Mouse (Mus musculus) thymus, adult 2 months (tissue): ENCODE results near the gene Arhgap23. TPM values are rescaled to one million over a fixed set of nuclear protein-coding genes. Genes with fewer than 3 reads are reported as not detected.
A peak's percentile ranks its signal among the peaks of the same experiment; 100 is the strongest.

ENCODE experiments used
- DNase-seq: peaks from one replicate; pipeline ENCODE4 v3.0.0; 2021
- H3K27ac ChIP-seq: fragments of 200-500 bp; 2 replicates; pipeline ENCODE4 v1.5.1; 2012; ENCODE audit warnings: low read length, control low read depth; ENCODE audit not compliant: control insufficient read depth, insufficient read depth
- H3K27me3 ChIP-seq: fragments of 200-500 bp; 2 replicates; pipeline ENCODE4 v1.6.1; 2012; ENCODE audit warnings: mild to moderate bottlenecking, low read length, moderate library complexity, mixed read lengths; ENCODE audit not compliant: control insufficient read depth, insufficient read depth
- H3K36me3 ChIP-seq: fragments of 200-500 bp; 2 replicates; pipeline ENCODE4 v1.6.1; 2012; ENCODE audit warnings: mild to moderate bottlenecking, low read length, moderate library complexity; ENCODE audit not compliant: control insufficient read depth, insufficient read depth
- H3K4me1 ChIP-seq: fragments of 200-500 bp; replicated peaks from 2 replicates; pipeline ENCODE4 v1.6.1; 2012; ENCODE audit warnings: low read length; ENCODE audit not compliant: control insufficient read depth, insufficient read depth
- H3K4me3 ChIP-seq: fragments of 200-500 bp; 2 replicates; pipeline ENCODE4 v1.5.1; 2012; ENCODE audit warnings: mild to moderate bottlenecking, low read length, control low read depth, moderate library complexity; ENCODE audit not compliant: control insufficient read depth, insufficient read depth
- CTCF ChIP-seq: fragments of 200-500 bp; IDR thresholded peaks from 2 replicates; pipeline ENCODE4 v1.5.1; 2012; ENCODE audit warnings: mild to moderate bottlenecking, control low read depth, low read length, moderate library complexity, borderline replicate concordance; ENCODE audit not compliant: control insufficient read depth, poor library complexity, insufficient read depth; ENCODE audit errors: extremely low read depth
- POLR2A ChIP-seq: fragments of 200-500 bp; IDR thresholded peaks from 2 replicates; pipeline ENCODE4 v1.6.1; 2012; ENCODE audit warnings: mild to moderate bottlenecking, low read length, control low read depth, moderate library complexity; ENCODE audit not compliant: control insufficient read depth, poor library complexity, insufficient read depth; ENCODE audit errors: extremely low read depth
- WGBS: fragments of 180-500 bp; shearing (Covaris S2); methylation state at CpG from one replicate; pipeline ENCODE4 v1.1.7; 2018; 5-methylcytosine and 5-hydroxymethylcytosine counted together
- polyA plus RNA-seq: library from polyadenylated mRNA; depleted of rRNA; stranded (reverse); fragments of >200 nt; gene quantifications from 2 replicates; pipeline ENCODE4 v1.2.3, GENCODE M21; 2012

Gene Arhgap23
- polyA plus RNA-seq, 1 experiment = 13.3 TPM

GRCm38 (mm10) chr11:97479085-97479484, 63.8 kb downstream of the Arhgap23 start:
- Histone ChIP-seq H3K27me3 (no peaks in the 10 kb centered on the region), H3K36me3 (no peaks in the 10 kb centered on the region), H3K4me3 (no peak overlapping the region), H3K27ac (no peak overlapping the region), H3K4me1 (no peaks in the 10 kb centered on the region)
- TF ChIP-seq CTCF (no peak), POLR2A (no peak)
- DNase-seq = no peak
- WGBS = 83% methylated on average over 10 of the region's 10 CpGs

- 95% methylated on average over 8 of the region's 8 CpGs for whole genome bisulfite sequencing
- TF ChIP-seq CTCF (no peak), POLR2A (no peak)
- DNase-seq = no peak
- no peaks in the 10 kb centered on the region for H3K27me3 ChIP-seq
- H3K4me3 ChIP-seq = no peak overlapping the region
- H3K4me1 ChIP-seq = no peaks in the 10 kb centered on the region
- H3K27ac ChIP-seq = no peak overlapping the region
- no peaks in the 10 kb centered on the region for H3K36me3 ChIP-seq
These were observed 64.5 kb downstream of the Arhgap23 start for GRCm38 (mm10) chr11:97479824-97480223.

- H3K36me3 ChIP-seq = no peaks in the 10 kb centered on the region
- WGBS = 85% methylated on average over 8 of the region's 8 CpGs
- peaks cover 4% of the 10 kb centered on the region; the same call in 1 of the 2 replicates for H3K4me1 ChIP-seq
- H3K27ac ChIP-seq = no peak overlapping the region
- H3K4me3 ChIP-seq = no peak overlapping the region
- no peak for DNase-seq
- H3K27me3 ChIP-seq = no peaks in the 10 kb centered on the region
- TF ChIP-seq CTCF (no peak), POLR2A (no peak)
These were observed 70.3 kb downstream of the Arhgap23 start for GRCm38 (mm10) chr11:97485661-97486060.

GRCm38 (mm10) chr11:97487656-97488055, 72.3 kb downstream of the Arhgap23 start:
- no peak for DNase-seq
- no peak for TF ChIP-seq POLR2A
- TF ChIP-seq CTCF = no peak
- H3K4me1 ChIP-seq = peaks cover 4% of the 10 kb centered on the region; the same call in 1 of the 2 replicates

GRCm38 (mm10) chr11:97489589-97490324, 74.4 kb downstream of the Arhgap23 start:
- no peak overlapping the region for H3K27ac ChIP-seq
- TF ChIP-seq POLR2A (no peak), CTCF (peak; percentile 95)
- H3K4me3 ChIP-seq = no peak overlapping the region
- H3K4me1 ChIP-seq = peaks cover 4% of the 10 kb centered on the region; the same call in 1 of the 2 replicates
- DNase-seq = peak; percentile 84
- no peaks in the 10 kb centered on the region for H3K36me3 ChIP-seq
- 53% methylated on average over 16 of the region's 16 CpGs for WGBS
- no peaks in the 10 kb centered on the region for H3K27me3 ChIP-seq

More at GRCm38 (mm10) chr11:97487656-97488055, 72.3 kb downstream of the Arhgap23 start:
- H3K36me3 ChIP-seq = no peaks in the 10 kb centered on the region
- H3K27ac ChIP-seq = no peak overlapping the region
- 33% methylated on average over 3 of the region's 3 CpGs for WGBS
- no peaks in the 10 kb centered on the region for H3K27me3 ChIP-seq
- H3K4me3 ChIP-seq = no peak overlapping the region

GRCm38 (mm10) chr11:97491640-97492039, 76.3 kb downstream of the Arhgap23 start:
- TF ChIP-seq POLR2A = no peak
- no peak for TF ChIP-seq CTCF
- WGBS = 96% methylated on average over 10 of the region's 10 CpGs
- H3K36me3 ChIP-seq = no peaks in the 10 kb centered on the region
- no peaks in the 10 kb centered on the region for H3K27me3 ChIP-seq
- DNase-seq = no peak
- peaks cover 4% of the 10 kb centered on the region for H3K4me1 ChIP-seq
- H3K4me3 ChIP-seq = no peak overlapping the region
- no peak overlapping the region for H3K27ac ChIP-seq

GRCm38 (mm10) chr11:97492836-97493235, 77.5 kb downstream of the Arhgap23 start:
- WGBS = 98% methylated on average over 3 of the region's 3 CpGs
- no peak for DNase-seq
- TF ChIP-seq POLR2A (no peak), CTCF (no peak)
- H3K4me3 ChIP-seq = no peak overlapping the region
- no peaks in the 10 kb centered on the region for H3K27me3 ChIP-seq
- H3K27ac ChIP-seq = no peak overlapping the region
- H3K36me3 ChIP-seq = no peaks in the 10 kb centered on the region
- peaks cover under 1% of the 10 kb centered on the region for H3K4me1 ChIP-seq
